Mouse (Mus musculus): ENCODE measurements around the gene H2afx. TPM values are rescaled to one million over a fixed set of nuclear protein-coding genes. Genes with fewer than 3 reads are reported as not detected.
"Not testable (repeated sequence)": the region's sequence is repeated elsewhere in the genome, so short reads cannot be mapped to it uniquely, and the experiment has no call there.

Gene H2afx
- total and polyA plus RNA-seq, 2 experiments from 2014 or later, result 123 to 272 TPM

GRCm38 (mm10) chr9:44352337-44352736 is 17.8 kb downstream of the H2afx start:
- TF ChIP-seq CTCF (IDR thresholded peaks at IDR 0.05; ENCODE audit: low read depth), result no peak
- Histone ChIP-seq H3K4me1 (ENCODE audit: insufficient read depth, low read length) (no peaks in the 10 kb centered on the region), H3K9me3 (ENCODE audit: low read length) (no peaks in the 10 kb centered on the region), H3K4me2 (ENCODE audit: low read depth, low read length) (no peak overlapping the region), H3K36me3 (ENCODE audit: insufficient read depth, low read length) (peaks cover 83% of the 10 kb centered on the region), H3K4me3 (ENCODE audit: low read length) (no peak overlapping the region), H3K27me3 (ENCODE audit: insufficient read depth, low read length) (no peaks in the 10 kb centered on the region), H3K9ac (replicated peaks; ENCODE audit: low read length) (no peak overlapping the region), H3K27ac (no peak overlapping the region)
- no peak for DNase-seq (ENCODE audit: low spot score)
- WGBS, result 92% methylated on average over 10 of the region's 10 CpGs
- ATAC-seq, result no peak

- Histone ChIP-seq H3K36me3 (ENCODE audit: insufficient read depth, low read length) (peaks cover 80% of the 10 kb centered on the region), H3K27me3 (ENCODE audit: insufficient read depth, low read length) (no peaks in the 10 kb centered on the region), H3K9ac (replicated peaks; ENCODE audit: low read length) (no peak overlapping the region), H3K4me3 (ENCODE audit: low read length) (no peak overlapping the region), H3K4me1 (ENCODE audit: insufficient read depth, low read length) (no peaks in the 10 kb centered on the region), H3K9me3 (ENCODE audit: low read length) (no peaks in the 10 kb centered on the region), H3K4me2 (ENCODE audit: low read depth, low read length) (no peak overlapping the region), H3K27ac (no peak overlapping the region)
- 89% methylated on average over 6 of the region's 6 CpGs for WGBS
- ATAC-seq (no peak), DNase-seq (ENCODE audit: low spot score) (no peak)
- no peak for TF ChIP-seq CTCF (IDR thresholded peaks at IDR 0.05; ENCODE audit: low read depth)
Observed at GRCm38 (mm10) chr9:44353142-44353541, 18.6 kb downstream of the H2afx start.

- Histone ChIP-seq H3K9me3 (ENCODE audit: low read length) (no peaks in the 10 kb centered on the region), H3K4me3 (ENCODE audit: low read length) (no peak overlapping the region), H3K27me3 (ENCODE audit: insufficient read depth, low read length) (no peaks in the 10 kb centered on the region), H3K4me2 (ENCODE audit: low read depth, low read length) (no peak overlapping the region), H3K36me3 (ENCODE audit: insufficient read depth, low read length) (peaks cover 57% of the 10 kb centered on the region), H3K9ac (replicated peaks; ENCODE audit: low read length) (no peak overlapping the region), H3K4me1 (ENCODE audit: insufficient read depth, low read length) (peaks cover 6% of the 10 kb centered on the region; the same call in 1 of the 2 replicates), H3K27ac (no peak overlapping the region)
- TF ChIP-seq CTCF (IDR thresholded peaks at IDR 0.05; ENCODE audit: low read depth), result peak; percentile 49
- DNase-seq (ENCODE audit: low spot score) (peak; percentile 48), ATAC-seq (no peak)
- WGBS, result 72% methylated on average over 4 of the region's 4 CpGs
Observed at GRCm38 (mm10) chr9:44357207-44357606, 22.7 kb downstream of the H2afx start.

- ATAC-seq, result peak; percentile 94
- Histone ChIP-seq H3K27me3 (ENCODE audit: insufficient read depth, low read length) (no peaks in the 10 kb centered on the region), H3K4me2 (ENCODE audit: low read depth, low read length) (peak within 1 kb of the TSS; percentile 74), H3K4me1 (ENCODE audit: insufficient read depth, low read length) (peaks cover 6% of the 10 kb centered on the region; the same call in 1 of the 2 replicates), H3K4me3 (ENCODE audit: low read length) (peak within 1 kb of the TSS; percentile 50), H3K9me3 (ENCODE audit: low read length) (no peaks in the 10 kb centered on the region), H3K36me3 (ENCODE audit: insufficient read depth, low read length) (peaks cover 22% of the 10 kb centered on the region; the same call in 1 of the 2 replicates), H3K27ac (peak within 1 kb of the TSS; percentile 67), H3K9ac (replicated peaks; ENCODE audit: low read length) (peak within 1 kb of the TSS; percentile 53)
- peak; percentile 98 for DNase-seq (ENCODE audit: low spot score)
- WGBS, result under 1% methylated on average over 44 of the region's 44 CpGs
- peak; percentile 25; the same call in 1 of the 2 replicates for TF ChIP-seq CTCF (IDR thresholded peaks at IDR 0.05; ENCODE audit: low read depth)
Observed at GRCm38 (mm10) chr9:44361190-44361917, 26.9 kb downstream of the H2afx start, which contains the start of gene Vps11. Vps11 (minus strand) TSS chr9:44361670.

- H3K4me3 ChIP-seq (ENCODE audit: low read length), result peak overlapping the region; percentile 50
- not testable (repeated sequence) for H3K4me1 ChIP-seq (ENCODE audit: insufficient read depth, low read length); H3K27me3 ChIP-seq (ENCODE audit: insufficient read depth, low read length); DNase-seq (ENCODE audit: low spot score); H3K9me3 ChIP-seq (ENCODE audit: low read length); H3K9ac ChIP-seq (replicated peaks; ENCODE audit: low read length)
- peak overlapping the region; percentile 67; the same call in 1 of the 2 replicates for H3K27ac ChIP-seq
- peaks cover 18% of the 10 kb centered on the region; the same call in 1 of the 2 replicates for H3K36me3 ChIP-seq (ENCODE audit: insufficient read depth, low read length)
- ATAC-seq, result peak; percentile 49
- H3K4me2 ChIP-seq (ENCODE audit: low read depth, low read length), result peak overlapping the region; percentile 74
- WGBS, result 37% methylated on average over 4 of the region's 4 CpGs
Observed at GRCm38 (mm10) chr9:44361931-44362330, 27.4 kb downstream of the H2afx start.

- Histone ChIP-seq H3K9me3 (ENCODE audit: low read length) (no peaks in the 10 kb centered on the region), H3K27ac (no peak overlapping the region), H3K4me2 (ENCODE audit: low read depth, low read length) (no peak overlapping the region), H3K4me1 (ENCODE audit: insufficient read depth, low read length) (peaks cover 6% of the 10 kb centered on the region; the same call in 1 of the 2 replicates), H3K36me3 (ENCODE audit: insufficient read depth, low read length) (peaks cover 3% of the 10 kb centered on the region; the same call in 1 of the 2 replicates), H3K4me3 (ENCODE audit: low read length) (no peak overlapping the region), H3K9ac (replicated peaks; ENCODE audit: low read length) (no peak overlapping the region), H3K27me3 (ENCODE audit: insufficient read depth, low read length) (no peaks in the 10 kb centered on the region)
- ATAC-seq (no peak), DNase-seq (ENCODE audit: low spot score) (no peak)
- TF ChIP-seq CTCF (IDR thresholded peaks at IDR 0.05; ENCODE audit: low read depth), result peak; percentile 33
- WGBS, result 65% methylated on average over 3 of the region's 3 CpGs
Observed at GRCm38 (mm10) chr9:44364480-44364879, 30.0 kb downstream of the H2afx start.

GRCm38 (mm10) chr9:44373386-44373785 is 38.9 kb downstream of the H2afx start:
- no peak overlapping the region for H3K9ac ChIP-seq (replicated peaks; ENCODE audit: low read length)
- no peak overlapping the region for H3K4me2 ChIP-seq (ENCODE audit: low read depth, low read length)
- no peaks in the 10 kb centered on the region for H3K9me3 ChIP-seq (ENCODE audit: low read length)
- no peaks in the 10 kb centered on the region for H3K4me1 ChIP-seq (ENCODE audit: insufficient read depth, low read length)
- no peaks in the 10 kb centered on the region for H3K36me3 ChIP-seq (ENCODE audit: insufficient read depth, low read length)
- ATAC-seq, result no peak
- no peak for DNase-seq (ENCODE audit: low spot score)
- H3K27me3 ChIP-seq (ENCODE audit: insufficient read depth, low read length), result no peaks in the 10 kb centered on the region
- no peak for TF ChIP-seq CTCF (IDR thresholded peaks at IDR 0.05; ENCODE audit: low read depth)
- no peak overlapping the region for H3K27ac ChIP-seq
- H3K4me3 ChIP-seq (ENCODE audit: low read length), result no peak overlapping the region
